Mouse (Mus musculus) thymus, adult 2 months (tissue): ENCODE data around the gene Aadac.

Source experiments
- CTCF ChIP-seq: fragments of 200-500 bp; IDR thresholded peaks from 2 replicates; pipeline ENCODE4 v1.5.1; 2012; ENCODE audit warnings: mild to moderate bottlenecking, control low read depth, low read length, moderate library complexity, borderline replicate concordance; ENCODE audit not compliant: control insufficient read depth, poor library complexity, insufficient read depth; ENCODE audit errors: extremely low read depth
- POLR2A ChIP-seq: fragments of 200-500 bp; IDR thresholded peaks from 2 replicates; pipeline ENCODE4 v1.6.1; 2012; ENCODE audit warnings: mild to moderate bottlenecking, low read length, control low read depth, moderate library complexity; ENCODE audit not compliant: control insufficient read depth, poor library complexity, insufficient read depth; ENCODE audit errors: extremely low read depth

DNA sequence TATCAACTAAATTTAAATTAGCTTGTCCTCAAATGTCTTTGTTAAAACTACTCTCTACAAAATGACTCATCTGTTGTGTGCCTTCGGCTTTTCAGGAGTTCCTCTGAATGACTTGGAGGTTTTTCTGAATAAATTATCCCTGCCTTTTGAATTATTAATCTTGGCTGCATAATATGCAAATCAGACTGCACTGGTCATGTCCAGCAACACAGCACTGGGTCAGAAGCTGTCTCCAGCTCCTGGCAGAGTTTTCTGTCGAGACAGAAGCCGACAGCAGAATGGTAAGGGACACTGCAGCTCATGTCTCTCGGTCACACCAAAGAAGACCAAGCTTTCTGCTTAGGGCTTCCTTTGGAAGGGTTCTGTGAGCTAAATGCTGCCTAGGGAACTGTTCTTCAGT, 56.1 kb downstream of the Aadac start, which contains the start of gene Sucnr1:
- no peak for TF ChIP-seq POLR2A
- TF ChIP-seq CTCF, result no peak
